Mouse (Mus musculus) layer of hippocampus, postnatal 14 days (tissue): ENCODE data around the gene Bax. TPM values are rescaled to one million over a fixed set of nuclear protein-coding genes. Genes with fewer than 3 reads are reported as not detected.
A peak's percentile ranks its signal among the peaks of the same experiment; 100 is the strongest.

Source experiments
- DNase-seq, 2 experiments: peaks; one replicate each; pipeline ENCODE4 v3.0.0; 2021 to 2022; ENCODE audit warnings: low spot score in 2 of 2, mixed read lengths in 1 of 2
- total RNA-seq, 2 experiments: library from RNA; stranded (reverse); gene quantifications; 2 replicates each; pipeline ENCODE4 v1.2.3; 2021

Bax gene
- total RNA-seq, 2 experiments from 2014 or later = 90.2 to 90.6 TPM

DNA sequence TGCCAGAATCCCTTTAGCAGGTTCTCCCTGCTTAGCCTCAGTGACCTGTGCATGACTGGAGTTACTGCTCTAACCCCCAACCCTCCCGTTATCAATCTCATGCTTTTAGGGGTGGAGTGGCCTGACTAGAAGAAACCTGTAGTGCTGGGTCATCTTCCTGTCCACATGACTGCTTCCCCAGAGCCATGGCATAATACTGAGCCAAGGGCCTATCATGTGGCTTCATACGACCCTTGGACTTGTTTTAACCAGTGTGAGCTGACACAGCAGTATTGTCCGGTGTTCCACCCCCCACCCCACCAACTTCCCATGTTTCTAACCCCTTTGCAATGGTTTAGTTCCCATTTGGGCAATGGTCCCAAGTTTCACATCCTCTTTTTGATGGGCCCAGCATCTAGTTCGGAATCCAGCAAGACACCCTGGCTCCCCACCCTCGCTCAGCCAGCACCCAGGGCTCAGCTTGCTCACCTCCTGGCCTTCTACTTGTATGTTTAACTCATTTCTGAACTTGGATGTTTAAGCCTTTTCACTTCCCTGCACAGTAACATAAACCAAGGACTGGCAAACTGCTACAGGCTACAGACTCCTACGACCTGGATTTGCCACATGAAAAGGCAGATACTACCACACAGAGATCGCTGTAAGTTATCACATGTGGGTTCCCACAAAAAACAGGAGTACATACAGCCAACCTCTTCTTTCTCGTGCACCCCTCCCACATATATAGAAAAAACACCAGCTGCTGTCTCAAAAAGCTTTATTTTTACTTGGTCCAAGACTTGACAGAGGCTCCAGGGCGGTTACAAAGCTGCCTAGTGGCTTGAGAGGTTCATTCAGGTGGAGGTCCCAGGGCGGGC, 9.3 kb downstream of the Bax start:
- peak in 1 of 2 experiments; percentile 71 for DNase-seq

DNA sequence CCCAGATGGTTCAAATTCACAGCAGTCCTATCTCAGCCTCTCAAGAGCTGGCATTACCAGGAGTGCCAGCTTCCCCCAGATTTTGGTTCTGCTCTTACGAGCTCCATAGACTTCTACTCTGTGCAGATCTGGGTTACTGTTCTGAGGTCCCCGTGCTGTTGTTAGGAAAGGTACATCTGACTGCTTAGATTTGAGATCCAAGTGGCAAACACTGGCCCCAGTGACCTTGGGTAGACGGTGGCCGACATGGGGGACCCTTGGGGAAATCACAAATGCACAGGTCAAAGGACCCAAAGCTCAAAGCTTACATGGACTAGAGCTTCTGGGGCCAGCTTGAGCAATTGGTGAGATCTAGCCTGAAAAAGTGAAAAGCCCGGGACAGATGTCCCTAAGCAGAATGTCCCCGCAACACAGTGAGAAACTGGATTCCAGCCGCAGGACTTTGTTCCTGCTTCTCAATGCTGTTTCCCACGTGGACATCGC, 9.9 kb downstream of the Bax start:
- DNase-seq = no peak

- DNase-seq = no peak
These were observed 10.6 kb downstream of the Bax start for GRCm38 (mm10) chr7:45455932-45456696.

DNA sequence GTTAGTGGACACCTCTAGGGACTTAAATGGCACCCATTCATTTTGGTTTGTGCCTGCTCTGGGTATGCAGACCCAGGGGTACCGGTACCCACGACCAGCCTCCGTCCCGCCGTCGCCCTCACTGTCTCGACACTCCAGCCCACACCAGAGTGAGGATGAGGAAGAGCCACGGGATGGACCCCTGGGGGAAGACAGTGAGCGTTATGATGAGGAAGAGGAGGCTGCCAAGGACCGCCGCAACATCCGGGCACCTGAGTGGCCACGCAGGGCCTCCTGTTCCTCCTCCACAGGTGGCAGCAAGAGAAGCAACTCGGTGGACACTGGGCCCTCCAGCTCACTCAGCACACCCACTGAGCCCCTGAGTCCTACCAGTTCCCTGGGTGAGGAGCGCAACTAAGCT, 11.7 kb downstream of the Bax start:
- no peak for DNase-seq

DNA sequence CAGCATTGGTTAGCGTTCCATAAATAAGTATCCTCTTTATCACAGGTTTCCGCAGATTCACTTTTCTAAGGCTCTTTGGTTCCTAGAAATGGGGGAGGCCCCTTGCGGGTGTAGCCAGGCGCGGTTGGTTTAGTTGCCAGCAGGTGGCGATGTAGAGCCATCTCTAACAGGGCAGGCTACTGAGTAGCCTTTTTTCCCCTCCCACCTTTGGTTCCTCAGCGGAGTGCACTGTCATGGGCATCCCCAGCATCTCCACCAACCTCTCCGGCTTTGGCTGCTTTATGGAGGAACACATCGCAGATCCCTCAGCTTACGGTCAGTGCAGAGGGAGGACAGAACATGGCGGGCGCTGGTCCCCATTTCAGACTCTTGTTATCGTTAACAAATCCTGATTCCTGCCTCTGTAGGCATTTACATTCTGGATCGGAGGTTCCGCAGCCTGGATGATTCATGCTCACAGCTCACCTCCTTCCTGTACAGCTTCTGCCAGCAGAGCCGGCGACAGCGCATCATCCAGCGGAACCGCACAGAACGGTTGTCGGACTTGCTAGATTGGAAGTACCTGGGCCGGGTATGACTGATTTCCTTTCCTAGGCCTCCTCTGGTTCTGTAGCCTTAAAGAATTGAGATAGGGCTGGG, 15.2 kb downstream of the Bax start:
- DNase-seq = peak; percentile 82 to 85

DNA sequence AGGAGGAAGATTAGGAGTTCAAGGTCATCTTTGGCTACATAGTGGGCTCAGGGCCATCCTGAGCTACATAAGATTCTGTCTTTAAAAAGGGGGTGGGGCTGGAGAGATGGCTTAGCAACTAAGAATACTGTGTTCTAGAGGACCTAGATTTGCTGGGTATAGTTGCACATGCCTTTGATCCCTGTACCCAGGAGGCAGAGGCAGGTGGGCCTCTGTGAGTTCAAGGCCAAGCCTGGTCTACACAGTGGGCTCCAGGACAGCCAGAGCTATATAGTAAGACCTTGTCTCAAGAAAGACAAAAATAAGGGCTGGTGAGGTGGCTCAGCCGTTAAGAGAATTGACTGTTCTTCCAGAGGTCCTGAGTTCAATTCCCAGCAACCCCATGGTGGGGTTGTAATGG, 16.7 kb downstream of the Bax start:
- DNase-seq = no peak

DNA sequence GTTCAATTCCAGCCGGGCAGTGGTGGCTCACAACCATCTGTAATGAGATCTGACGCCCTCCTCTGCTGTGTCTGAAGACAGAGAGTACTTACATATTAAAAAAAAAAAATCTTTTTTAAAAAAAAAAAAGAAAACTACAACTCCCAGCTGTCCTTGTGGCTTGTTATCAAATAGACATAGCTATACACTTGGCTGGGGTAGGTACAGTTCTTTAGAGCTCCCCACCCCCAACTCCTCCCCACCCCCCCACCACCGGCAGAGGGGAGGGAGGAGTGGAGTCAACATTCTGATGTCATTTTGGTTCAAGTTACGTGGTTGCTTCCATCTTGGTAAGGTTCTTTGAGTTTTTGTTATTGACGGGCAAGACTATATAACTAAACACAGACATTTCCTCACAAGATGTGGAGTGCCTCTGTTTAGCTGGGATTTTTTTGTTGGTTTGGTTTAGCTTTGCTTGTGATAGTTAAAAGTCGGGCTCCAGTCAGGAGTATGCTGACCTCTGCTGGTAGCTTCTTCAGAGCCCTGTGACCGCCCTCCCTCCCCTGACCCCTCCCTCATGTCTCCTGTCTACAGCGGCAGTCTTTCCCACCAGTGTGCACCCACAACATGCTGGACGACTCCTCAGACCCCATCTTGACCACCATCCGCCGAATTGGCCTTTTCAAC, 19.2 kb downstream of the Bax start:
- DNase-seq = no peak

- no peak for DNase-seq
These were observed 20.1 kb downstream of the Bax start for GRCm38 (mm10) chr7:45446589-45446988.

GRCm38 (mm10) chr7:45443526-45444420, 22.9 kb downstream of the Bax start:
- no peak for DNase-seq

DNA sequence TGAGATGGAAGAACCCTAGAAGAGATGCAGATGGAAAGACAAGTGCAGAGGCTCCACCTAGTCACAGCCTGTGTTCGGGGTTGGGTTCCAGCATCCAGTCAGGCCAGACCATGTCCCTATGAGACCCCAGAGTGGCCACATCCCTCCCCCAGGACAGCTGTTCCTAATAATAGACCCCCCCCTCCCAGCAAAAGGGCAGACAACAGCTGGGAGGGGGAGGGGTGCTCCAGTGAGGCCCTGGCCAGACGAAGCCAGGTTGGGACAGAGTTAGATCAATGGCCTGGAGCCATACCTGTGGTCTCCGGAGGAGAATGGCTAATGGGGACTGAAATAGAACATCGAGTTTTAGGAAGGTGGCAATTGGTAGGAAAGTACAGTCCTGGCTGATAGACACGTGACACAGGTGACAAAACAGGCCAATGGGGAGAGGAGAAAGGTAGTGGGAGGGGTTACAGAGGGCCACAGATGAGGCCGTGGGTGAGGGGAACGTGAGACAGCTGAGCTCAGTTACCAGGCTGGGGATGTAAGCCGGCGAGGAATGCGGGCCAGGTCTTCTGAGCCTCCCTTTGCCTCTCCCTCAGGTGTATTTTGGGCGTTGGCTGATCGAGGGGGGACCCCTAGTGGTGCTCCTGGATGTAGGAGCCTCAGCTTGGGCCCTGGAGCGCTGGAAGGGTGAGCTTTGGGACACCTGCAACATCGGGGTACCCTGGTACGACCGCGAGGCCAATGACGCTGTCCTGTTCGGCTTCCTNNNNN, 29.0 kb downstream of the Bax start, which contains the start of gene Ruvbl2:
TSS of gene Ruvbl2 (minus strand) at position 576 of the 756 bp plus-strand sequence.
- no peak for DNase-seq

DNA sequence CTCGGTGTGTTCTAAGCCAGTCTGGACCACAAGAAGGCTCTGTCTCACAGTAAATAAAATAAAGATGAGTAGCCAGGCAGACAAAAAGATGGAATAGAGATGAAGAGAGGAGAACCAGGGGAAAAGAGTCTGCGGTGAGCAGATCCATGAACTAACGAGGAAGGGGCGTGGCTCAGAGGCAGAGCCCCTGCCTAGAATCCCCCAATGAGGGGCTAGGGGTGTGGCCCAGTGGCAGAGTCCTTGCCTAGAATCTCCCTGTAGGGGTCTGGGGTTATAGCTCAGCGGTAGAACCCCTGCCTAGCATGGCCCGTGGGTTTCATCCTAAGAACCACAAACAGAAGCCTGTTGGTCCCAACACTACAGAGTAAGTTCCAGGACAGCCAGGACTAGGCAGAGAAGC, 29.7 kb downstream of the Bax start:
- DNase-seq = no peak

- no peak for DNase-seq
These were observed 30.3 kb downstream of the Bax start for GRCm38 (mm10) chr7:45436444-45436843.

GRCm38 (mm10) chr7:45435038-45435437, 31.7 kb downstream of the Bax start:
- DNase-seq = no peak

- DNase-seq = peak; percentile 100
These were observed 32.3 kb downstream of the Bax start, which contains the start of gene Gys1 for GRCm38 (mm10) chr7:45434203-45435015. Gene Gys1 (plus strand): TSS chr7:45434844.

DNA sequence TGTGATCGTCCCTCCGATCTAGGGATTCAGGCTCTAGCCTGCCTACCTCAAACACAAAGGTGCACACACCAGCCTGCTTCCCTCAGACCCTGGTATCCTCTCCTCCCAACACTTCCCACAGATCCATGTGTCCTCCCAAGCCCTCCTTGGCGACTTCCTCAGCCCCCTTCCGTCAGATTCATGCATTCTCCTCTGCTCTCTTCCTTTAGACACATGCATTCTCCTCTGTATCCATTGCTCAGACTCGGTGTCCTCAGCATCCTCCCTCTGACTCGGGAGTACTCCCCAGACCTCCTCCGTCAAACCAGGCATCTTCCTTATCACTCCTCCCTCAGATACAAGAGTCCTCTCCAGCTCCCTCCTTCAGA, 32.9 kb downstream of the Bax start:
- DNase-seq = no peak

DNA sequence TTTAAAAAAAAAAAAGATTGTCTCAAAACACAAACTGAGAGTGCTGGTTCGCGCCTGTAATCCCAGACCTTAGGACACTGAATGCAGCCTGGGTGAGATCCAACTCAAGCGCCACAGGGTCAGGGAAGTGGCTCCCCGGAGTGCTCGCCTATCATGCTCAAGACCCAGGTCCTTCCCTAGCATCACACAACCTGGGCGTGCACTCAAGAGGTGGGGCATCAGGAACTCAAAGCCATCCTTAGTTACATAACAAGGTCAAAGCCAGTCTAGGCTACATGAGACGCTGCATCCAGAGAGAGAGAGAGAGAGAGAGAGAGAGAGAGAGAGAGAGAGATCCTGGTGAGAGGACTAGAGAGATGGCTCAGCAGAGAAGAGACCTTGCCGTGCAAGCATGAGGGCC, 40.1 kb downstream of the Bax start:
- no peak for DNase-seq

DNA sequence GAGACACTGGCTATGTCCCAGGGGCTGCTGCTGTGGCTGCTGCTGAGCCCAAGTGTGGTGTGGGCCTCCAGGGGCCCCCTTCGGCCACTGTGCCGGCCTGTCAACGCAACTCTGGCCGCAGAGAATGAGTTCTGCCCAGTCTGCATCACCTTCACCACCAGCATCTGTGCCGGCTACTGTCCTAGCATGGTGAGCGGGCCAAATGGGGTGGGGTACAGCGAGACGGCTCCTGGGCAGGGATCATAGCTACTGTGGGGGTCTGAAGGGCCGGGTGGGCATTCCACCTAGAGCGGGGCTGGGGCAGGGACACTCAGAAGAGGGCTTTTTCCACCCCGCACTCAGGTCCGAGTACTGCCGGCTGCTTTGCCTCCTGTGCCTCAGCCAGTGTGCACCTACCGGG, 45.5 kb downstream of the Bax start:
- no peak for DNase-seq

GRCm38 (mm10) chr7:45420615-45420919, 46.1 kb downstream of the Bax start, which contains the start of gene Lhb:
Gene Lhb (plus strand): TSS chr7:45420820.
- no peak for DNase-seq
